Mouse (Mus musculus) CD4-positive helper T cell, adult 2 months (primary cell): Measurements from ENCODE around the gene Inhba.
A peak's percentile ranks its signal among the peaks of the same experiment; 100 is the strongest.

Source experiments
- DNase-seq: peaks from one replicate; pipeline ENCODE4 v3.0.0-alpha.2; 2012; ENCODE audit warnings: low read depth, missing footprints, low spot score

Gene Inhba

GRCm38 (mm10) chr13:16011372-16012242, at the start of gene Inhba:
TSS of gene Inhba (plus strand) at chr13:16011851.
- peak; percentile 28 for DNase-seq

GRCm38 (mm10) chr13:15976584-15976983, 35.1 kb upstream of the Inhba start:
- DNase-seq: no peak

- DNase-seq: no peak
Observed at GRCm38 (mm10) chr13:15979551-15979950, 32.1 kb upstream of the Inhba start.

GRCm38 (mm10) chr13:15982041-15982440, 29.6 kb upstream of the Inhba start:
- DNase-seq: no peak

- DNase-seq: peak; percentile 7
Observed at GRCm38 (mm10) chr13:15985761-15986160, 25.9 kb upstream of the Inhba start.

GRCm38 (mm10) chr13:15986172-15986571, 25.5 kb upstream of the Inhba start:
- no peak for DNase-seq

- DNase-seq: no peak
Observed at GRCm38 (mm10) chr13:15995314-15995713, 16.3 kb upstream of the Inhba start.

- DNase-seq: no peak
Observed at GRCm38 (mm10) chr13:16005517-16005916, 6.1 kb upstream of the Inhba start.

- no peak for DNase-seq
Observed at GRCm38 (mm10) chr13:16007748-16008147, 3.9 kb upstream of the Inhba start.

GRCm38 (mm10) chr13:16008348-16008747, 3.3 kb upstream of the Inhba start:
- DNase-seq: no peak

- DNase-seq: no peak
Observed at GRCm38 (mm10) chr13:16009766-16010465, 1.7 kb upstream of the Inhba start.

- no peak for DNase-seq
Observed at GRCm38 (mm10) chr13:16010586-16010985, 1.1 kb upstream of the Inhba start.

GRCm38 (mm10) chr13:16012243-16012887, 714 bp downstream of the Inhba start:
- DNase-seq: peak; percentile 75

- DNase-seq: no peak
Observed at GRCm38 (mm10) chr13:16014166-16014565, 2.5 kb downstream of the Inhba start.

GRCm38 (mm10) chr13:16016506-16016905, 4.9 kb downstream of the Inhba start:
- DNase-seq: no peak

GRCm38 (mm10) chr13:16017338-16017737, 5.7 kb downstream of the Inhba start:
- DNase-seq: no peak

GRCm38 (mm10) chr13:16017777-16018176, 6.1 kb downstream of the Inhba start:
- no peak for DNase-seq

- no peak for DNase-seq
Observed at GRCm38 (mm10) chr13:16018807-16019510, 7.3 kb downstream of the Inhba start.

GRCm38 (mm10) chr13:16020659-16021058, 9.0 kb downstream of the Inhba start:
- peak; percentile 48 for DNase-seq

GRCm38 (mm10) chr13:16021181-16021580, 9.5 kb downstream of the Inhba start:
- no peak for DNase-seq

- no peak for DNase-seq
Observed at GRCm38 (mm10) chr13:16021849-16022248, 10.2 kb downstream of the Inhba start.

- no peak for DNase-seq
Observed at GRCm38 (mm10) chr13:16022536-16022935, 10.9 kb downstream of the Inhba start.
